Mouse (Mus musculus) midbrain, embryonic 14.5 days (tissue): ENCODE measurements around the gene Hoxa5. TPM values are rescaled to one million over a fixed set of nuclear protein-coding genes. Genes with fewer than 3 reads are reported as not detected.

Experiments used
- ATAC-seq: fragments of 200-750 bp; cut with Nextera tagmentation; 2 replicates; pipeline ENCODE4 v1.8.0; 2017; ENCODE audit warnings: moderate number of reproducible peaks, moderate library complexity; ENCODE audit not compliant: low FRiP score, low TSS enrichment
- DNase-seq: peaks from one replicate; pipeline ENCODE4 v3.0.0-alpha.2; 2015
- H3K27ac ChIP-seq: fragments of 300-500 bp; sonication (generic); replicated peaks from 2 replicates; pipeline ENCODE4 v1.5.1; 2014; ENCODE audit warnings: mild to moderate bottlenecking, low read depth, low read length, moderate library complexity
- H3K27me3 ChIP-seq: fragments of 300-500 bp; sonication (generic); 2 replicates; pipeline ENCODE4 v1.6.1; 2014; ENCODE audit warnings: low read length, control low read depth, mixed read lengths; ENCODE audit not compliant: control insufficient read depth, insufficient read depth
- H3K36me3 ChIP-seq: fragments of 300-500 bp; sonication (generic); 2 replicates; pipeline ENCODE4 v1.6.1; 2014; ENCODE audit warnings: low read length, control low read depth; ENCODE audit not compliant: control insufficient read depth, insufficient read depth
- H3K4me1 ChIP-seq: fragments of 300-500 bp; sonication (generic); 2 replicates; pipeline ENCODE4 v1.6.1; 2014; ENCODE audit warnings: mild to moderate bottlenecking, antibody characterized with exemption, low read length, control low read depth; ENCODE audit not compliant: control insufficient read depth, insufficient read depth
- H3K4me2 ChIP-seq: fragments of 300-500 bp; sonication (generic); 2 replicates; pipeline ENCODE4 v1.6.1; 2014; ENCODE audit warnings: mild to moderate bottlenecking, low read length, moderate library complexity
- H3K4me3 ChIP-seq: fragments of 300-500 bp; sonication (generic); replicated peaks from 2 replicates; pipeline ENCODE4 v1.5.1; 2014; ENCODE audit warnings: low read depth, low read length
- H3K9ac ChIP-seq: fragments of 300-500 bp; sonication (generic); replicated peaks from 2 replicates; pipeline ENCODE4 v1.6.1; 2014; ENCODE audit warnings: mild to moderate bottlenecking, low read length, moderate library complexity
- H3K9me3 ChIP-seq: fragments of 300-500 bp; sonication (generic); 2 replicates; pipeline ENCODE4 v1.6.1; 2016; ENCODE audit warnings: low read length, control low read depth, mixed read lengths; ENCODE audit not compliant: control insufficient read depth
- WGBS: fragments of 180-500 bp; shearing (Covaris S2); extraction: QIAGEN DNeasy Blood & Tissue Kit; methylation state at CpG from one replicate; pipeline ENCODE4 v1.1.7; 2014; 5-methylcytosine and 5-hydroxymethylcytosine counted together
- polyA plus RNA-seq: library from polyadenylated mRNA; unstranded; fragments of >200 nt; fragmentation: Nextera tagmentation; extraction: Ambion mirVana; gene quantifications from 2 replicates; pipeline ENCODE4 v1.2.1, GENCODE M21; 2014

Hoxa5 gene
- polyA plus RNA-seq, 1 experiment from 2014 or later = not detected

DNA sequence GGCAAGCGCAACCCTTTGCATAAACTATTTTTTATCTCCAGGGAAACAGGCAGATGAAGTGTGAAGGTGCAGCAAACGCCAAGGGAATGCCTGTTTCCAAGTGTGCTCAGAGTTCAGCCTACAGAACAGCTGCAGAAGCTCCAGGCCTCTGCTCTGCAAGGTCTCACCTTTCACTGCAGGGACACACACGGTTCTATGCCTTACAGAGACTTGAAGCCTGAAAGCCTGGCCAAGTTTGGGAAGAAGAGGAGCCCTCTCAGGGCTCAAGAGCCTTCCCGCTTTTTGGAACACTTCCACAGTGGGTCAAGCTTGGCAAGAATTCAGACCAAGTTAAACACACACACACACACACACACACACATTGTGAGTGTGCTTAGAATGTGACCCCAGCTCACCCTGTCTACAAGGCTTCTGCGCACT, 15.2 kb downstream of the Hoxa5 start:
- Histone ChIP-seq H3K9ac (no peak overlapping the region), H3K27me3 (peaks cover 100% of the 10 kb centered on the region)

DNA sequence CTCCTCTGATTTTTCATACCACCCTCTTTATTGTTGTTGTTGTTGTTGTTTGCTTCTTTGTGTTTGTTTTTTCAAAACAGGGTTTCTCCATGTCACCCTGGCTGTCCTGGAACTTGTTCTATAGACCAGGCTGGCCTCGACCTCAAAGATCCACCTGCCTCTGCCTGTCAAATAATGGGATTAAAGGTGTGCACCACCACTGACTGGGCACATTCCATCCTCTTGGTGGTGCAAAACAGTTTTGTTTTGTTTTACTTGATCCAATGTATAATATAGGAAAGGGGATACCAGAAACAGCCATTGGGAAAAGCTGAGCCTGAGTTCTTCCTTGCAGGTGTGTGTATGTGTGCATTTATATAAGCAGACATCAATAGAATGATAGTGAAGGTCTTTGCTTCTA, 17.9 kb downstream of the Hoxa5 start:
- Histone ChIP-seq H3K4me3 (no peak overlapping the region), H3K36me3 (no peaks in the 10 kb centered on the region), H3K9ac (no peak overlapping the region), H3K9me3 (no peaks in the 10 kb centered on the region), H3K4me1 (no peaks in the 10 kb centered on the region), H3K27ac (no peak overlapping the region), H3K27me3 (peaks cover 100% of the 10 kb centered on the region), H3K4me2 (no peak overlapping the region)
- DNase-seq (no peak), ATAC-seq (no peak)
- 2% methylated on average over 1 of the region's 1 CpGs for WGBS

More for the DNA sequence above, 15.2 kb downstream of the Hoxa5 start:
- Histone ChIP-seq H3K36me3 (no peaks in the 10 kb centered on the region), H3K4me3 (no peak overlapping the region), H3K9me3 (no peaks in the 10 kb centered on the region), H3K4me1 (peaks cover 4% of the 10 kb centered on the region; the same call in 1 of the 2 replicates), H3K4me2 (no peak overlapping the region), H3K27ac (no peak overlapping the region)
- DNase-seq (no peak), ATAC-seq (no peak)
- 6% methylated on average over 5 of the region's 5 CpGs for WGBS

DNA sequence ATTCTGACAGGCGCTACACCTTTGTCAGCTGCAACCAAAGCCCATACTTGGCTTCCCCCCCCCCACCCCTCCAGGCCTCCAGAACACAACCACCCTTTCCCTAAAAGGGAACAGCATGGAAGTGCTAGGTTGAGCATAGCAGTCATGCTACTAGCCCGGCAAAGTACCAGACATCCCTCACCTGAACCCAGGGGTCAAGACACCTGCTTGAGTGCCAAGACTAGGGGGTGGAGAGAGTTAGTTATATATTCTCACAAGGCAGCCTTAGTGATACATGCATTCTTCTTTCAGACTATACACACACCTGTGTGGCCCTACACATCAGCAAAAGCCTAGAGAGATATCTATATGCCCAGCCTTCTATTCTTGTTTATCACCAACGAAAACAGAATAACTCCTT, 18.6 kb downstream of the Hoxa5 start:
- H3K27ac ChIP-seq = no peak overlapping the region
- H3K4me3 ChIP-seq = no peak overlapping the region
- no peaks in the 10 kb centered on the region for H3K9me3 ChIP-seq
- H3K9ac ChIP-seq = no peak overlapping the region
- no peak overlapping the region for H3K4me2 ChIP-seq
- 12% methylated on average over 3 of the region's 3 CpGs for WGBS
- ATAC-seq (no peak), DNase-seq (no peak)
- H3K27me3 ChIP-seq = peaks cover 100% of the 10 kb centered on the region
- H3K4me1 ChIP-seq = no peaks in the 10 kb centered on the region
- H3K36me3 ChIP-seq = no peaks in the 10 kb centered on the region

DNA sequence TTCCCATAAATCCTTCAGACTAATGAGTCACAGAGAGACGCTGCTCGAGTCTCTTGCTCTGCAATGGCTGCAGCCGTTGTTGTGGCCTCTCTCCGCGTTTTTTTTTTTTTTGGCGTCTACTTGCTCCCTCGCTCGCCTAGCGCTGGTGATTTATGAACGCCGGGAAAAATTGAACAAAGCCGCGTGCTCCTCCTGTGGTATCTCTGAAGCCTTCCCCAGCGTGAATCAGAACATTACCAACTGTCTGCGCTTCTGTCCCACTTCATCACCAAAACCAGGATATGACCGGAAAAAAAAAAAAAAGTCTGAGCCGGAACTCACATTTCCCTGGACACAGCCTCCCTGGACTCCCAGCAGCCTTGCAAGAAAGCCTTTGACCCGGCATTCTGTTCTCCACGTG, 19.2 kb downstream of the Hoxa5 start:
- no peak overlapping the region for H3K27ac ChIP-seq

DNA sequence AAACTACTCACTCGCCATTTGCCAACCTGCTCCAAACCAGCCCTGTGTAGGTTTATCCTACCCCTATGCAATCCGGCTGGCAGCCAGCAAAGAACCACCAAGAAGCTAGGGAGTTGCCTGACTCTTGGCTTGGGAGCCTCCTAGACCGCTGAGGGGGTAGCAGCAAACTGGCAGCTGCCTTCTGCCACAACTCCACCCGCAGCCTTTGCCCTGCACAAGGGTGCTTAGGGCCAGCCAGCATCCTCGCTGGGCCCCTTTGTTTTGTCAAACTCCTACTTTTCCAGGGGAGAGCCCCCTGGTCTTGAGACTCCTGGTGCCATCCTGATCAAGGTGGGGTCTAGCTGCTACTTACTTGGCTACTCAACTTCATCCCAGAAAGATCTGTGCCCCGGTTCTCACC, 19.7 kb downstream of the Hoxa5 start:
- WGBS = 0% methylated on average over 6 of the region's 6 CpGs
- Histone ChIP-seq H3K27me3 (peaks cover 100% of the 10 kb centered on the region), H3K9ac (no peak overlapping the region), H3K27ac (no peak overlapping the region), H3K4me2 (no peak overlapping the region), H3K4me1 (no peaks in the 10 kb centered on the region), H3K9me3 (no peaks in the 10 kb centered on the region), H3K4me3 (no peak overlapping the region), H3K36me3 (no peaks in the 10 kb centered on the region)
- DNase-seq (no peak), ATAC-seq (no peak)

More for the DNA sequence above, 19.2 kb downstream of the Hoxa5 start:
- Histone ChIP-seq H3K4me1 (no peaks in the 10 kb centered on the region), H3K9me3 (no peaks in the 10 kb centered on the region), H3K4me2 (no peak overlapping the region), H3K27me3 (peaks cover 100% of the 10 kb centered on the region), H3K9ac (no peak overlapping the region), H3K4me3 (no peak overlapping the region), H3K36me3 (no peaks in the 10 kb centered on the region)
- WGBS = under 1% methylated on average over 19 of the region's 19 CpGs
- ATAC-seq (no peak), DNase-seq (no peak)

DNA sequence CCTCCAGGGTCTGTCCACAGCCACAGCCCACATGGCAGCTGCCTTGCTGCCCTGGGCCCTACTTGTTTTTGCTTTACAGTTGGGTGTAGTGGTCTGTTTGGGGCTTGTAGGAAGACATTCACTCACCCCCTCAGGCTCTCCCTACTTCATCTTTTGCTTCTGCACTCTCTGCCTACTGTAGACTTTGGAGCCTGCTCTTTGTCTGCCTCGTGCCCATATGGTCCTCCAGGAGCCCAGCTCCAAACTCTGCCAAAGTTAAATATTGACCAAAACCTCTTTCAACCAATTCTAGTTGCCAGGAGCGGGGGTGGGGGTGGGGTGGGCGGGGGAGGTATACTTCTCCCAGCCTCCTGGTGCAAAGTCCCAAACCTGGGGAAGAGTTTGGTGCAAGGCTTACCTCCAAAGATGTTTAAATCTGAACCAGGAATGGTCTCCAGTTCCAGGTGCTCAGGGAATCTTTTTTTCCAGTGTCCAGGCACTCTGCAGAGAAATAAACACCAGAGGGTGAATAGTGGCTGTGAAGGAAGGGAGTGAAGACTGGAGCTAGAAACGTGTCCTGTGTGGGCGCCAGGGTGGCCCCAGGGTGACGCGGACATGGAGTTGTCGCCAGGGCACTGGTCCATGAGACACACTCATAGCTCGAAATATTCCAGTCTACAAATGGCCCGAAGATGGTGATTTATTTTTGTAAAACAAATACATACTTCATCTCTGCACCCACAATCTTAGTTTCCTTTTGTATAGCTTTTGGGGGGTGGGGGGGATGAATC, 20.9 kb downstream of the Hoxa5 start:
- H3K4me1 ChIP-seq = no peaks in the 10 kb centered on the region
- 9% methylated on average over 10 of the region's 10 CpGs for WGBS
- DNase-seq (no peak), ATAC-seq (no peak)
- H3K4me3 ChIP-seq = no peak overlapping the region
- no peak overlapping the region for H3K9ac ChIP-seq
- H3K36me3 ChIP-seq = no peaks in the 10 kb centered on the region
- H3K9me3 ChIP-seq = no peaks in the 10 kb centered on the region
- H3K4me2 ChIP-seq = no peak overlapping the region
- no peak overlapping the region for H3K27ac ChIP-seq
- peaks cover 100% of the 10 kb centered on the region for H3K27me3 ChIP-seq

DNA sequence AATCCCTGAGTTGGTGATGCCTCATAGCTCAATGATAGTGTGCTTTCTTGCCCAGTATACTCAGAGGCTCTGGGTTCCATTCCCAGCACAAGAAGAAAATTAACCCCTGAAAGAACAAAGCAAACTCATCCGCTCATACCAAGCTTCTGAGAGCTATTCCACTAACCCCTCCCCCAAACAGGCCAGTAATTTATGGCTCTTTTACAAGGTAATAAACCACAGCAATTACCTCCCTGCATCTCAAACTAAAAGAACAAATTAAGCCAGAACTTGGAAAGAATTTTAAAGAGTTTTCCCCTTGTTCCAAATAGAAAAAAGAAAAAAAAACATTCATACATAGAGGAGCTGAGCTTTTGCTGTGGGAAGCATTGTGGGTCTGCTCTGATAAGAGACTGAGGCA, 21.6 kb downstream of the Hoxa5 start:
- H3K9ac ChIP-seq = no peak overlapping the region
- H3K4me2 ChIP-seq = no peak overlapping the region
- DNase-seq (no peak), ATAC-seq (no peak)
- H3K4me1 ChIP-seq = no peaks in the 10 kb centered on the region
- WGBS = 0% methylated on average over 1 of the region's 1 CpGs
- no peak overlapping the region for H3K4me3 ChIP-seq
- no peaks in the 10 kb centered on the region for H3K36me3 ChIP-seq
- peaks cover 100% of the 10 kb centered on the region for H3K27me3 ChIP-seq
- no peaks in the 10 kb centered on the region for H3K9me3 ChIP-seq
- H3K27ac ChIP-seq = no peak overlapping the region

DNA sequence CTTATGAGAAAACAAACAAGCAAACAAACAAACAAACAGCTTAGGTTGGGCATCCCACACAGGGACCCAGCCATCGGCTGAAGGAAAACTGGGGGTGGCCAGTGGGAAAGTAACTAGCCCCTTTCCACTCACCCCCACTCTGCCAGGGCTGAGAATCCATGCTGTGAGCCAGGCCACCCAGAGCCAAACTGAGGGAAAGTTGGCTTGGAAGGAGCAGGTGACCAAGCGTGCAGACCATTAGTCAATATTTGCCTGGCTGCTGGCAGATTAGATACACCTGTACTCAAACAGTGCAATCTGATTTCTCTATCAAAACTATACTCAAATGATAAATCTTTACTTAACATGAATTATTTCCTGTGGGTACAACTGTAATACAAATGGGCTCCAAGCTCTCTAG, 22.4 kb downstream of the Hoxa5 start:
- Histone ChIP-seq H3K27me3 (peaks cover 100% of the 10 kb centered on the region), H3K4me2 (no peak overlapping the region), H3K4me3 (no peak overlapping the region), H3K27ac (no peak overlapping the region), H3K9ac (no peak overlapping the region), H3K36me3 (no peaks in the 10 kb centered on the region), H3K9me3 (no peaks in the 10 kb centered on the region), H3K4me1 (no peaks in the 10 kb centered on the region)
- 23% methylated on average over 2 of the region's 2 CpGs for WGBS
- ATAC-seq = no peak
- no peak for DNase-seq

DNA sequence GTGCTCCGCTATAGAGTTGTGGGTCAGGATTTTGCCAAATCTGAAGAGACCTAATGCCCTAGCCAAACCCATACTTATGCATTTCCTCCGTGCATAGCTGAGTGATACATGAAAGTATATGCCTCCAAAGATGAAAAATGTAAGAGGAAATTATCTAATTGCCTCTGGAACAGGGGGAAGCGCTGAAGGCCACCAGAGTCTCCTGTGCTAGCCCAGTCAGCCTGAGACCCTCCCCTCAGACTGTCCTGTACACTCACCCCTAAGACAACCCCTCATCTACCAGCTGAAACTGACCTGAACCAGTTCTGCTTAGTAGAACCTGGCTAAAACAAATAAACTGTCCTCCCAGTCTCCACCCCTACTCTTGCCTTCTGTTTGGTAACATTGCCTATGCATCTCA, 23.7 kb downstream of the Hoxa5 start:
- no peak overlapping the region for H3K9ac ChIP-seq
- H3K9me3 ChIP-seq = no peaks in the 10 kb centered on the region
- H3K27ac ChIP-seq = no peak overlapping the region
- no peaks in the 10 kb centered on the region for H3K4me1 ChIP-seq
- peaks cover 100% of the 10 kb centered on the region for H3K27me3 ChIP-seq
- DNase-seq (no peak), ATAC-seq (no peak)
- H3K4me2 ChIP-seq = no peak overlapping the region
- 7% methylated on average over 3 of the region's 3 CpGs for WGBS
- H3K4me3 ChIP-seq = no peak overlapping the region
- H3K36me3 ChIP-seq = no peaks in the 10 kb centered on the region
